Mouse (Mus musculus): ENCODE data around the gene Pecam1. TPM values are rescaled to one million over a fixed set of nuclear protein-coding genes. Genes with fewer than 3 reads are reported as not detected.

The Pecam1 gene
- polyA plus RNA-seq, 1 experiment from 2014 or later, result 20.2 TPM

DNA sequence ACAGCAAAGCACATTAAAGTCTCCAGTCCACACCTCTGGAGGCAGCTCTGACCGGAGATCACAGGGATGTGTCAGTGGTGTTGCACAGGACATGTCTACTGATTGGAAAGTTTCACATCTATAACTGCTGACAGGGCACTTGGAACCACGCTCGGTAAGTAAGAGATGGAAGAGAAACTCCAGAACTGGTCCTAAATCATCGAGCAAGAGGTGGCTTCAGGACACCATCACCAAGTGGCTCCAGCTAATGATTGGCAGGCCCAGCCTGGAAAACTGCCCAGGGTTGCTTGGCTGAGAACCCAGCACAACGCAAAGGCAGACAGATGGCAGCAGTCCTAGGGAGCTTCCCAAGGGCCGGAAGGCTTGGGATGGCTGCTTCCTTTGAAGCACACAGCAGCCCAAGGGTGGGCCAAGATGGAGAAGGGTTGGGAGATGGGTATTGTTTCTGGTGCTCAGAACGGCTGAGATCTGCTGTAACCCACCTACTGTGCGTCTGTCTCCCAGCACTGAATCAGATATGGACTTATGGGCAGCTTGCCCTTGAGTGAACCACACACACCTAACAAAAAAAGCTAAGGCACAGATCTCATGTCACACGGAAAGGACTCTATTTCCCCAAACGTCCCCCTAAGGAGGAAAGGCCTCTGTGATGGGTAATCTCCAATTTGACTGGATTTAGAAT is 72.4 kb downstream of the Pecam1 start:
- Histone ChIP-seq H3K9ac (ENCODE audit: low read length) (no peak overlapping the region), H3K27me3 (ENCODE audit: control insufficient read depth, insufficient read depth, low read length) (no peaks in the 10 kb centered on the region), H3K4me2 (replicated peaks; ENCODE audit: low read depth) (0 out of 2 replicates have a peak overlapping the region, but pooled peaks have one; percentile 5), H3K4me1 (replicated peaks; ENCODE audit: control insufficient read depth, insufficient read depth) (peaks cover 6% of the 10 kb centered on the region; the same call in 1 of the 2 replicates), H3K36me3 (ENCODE audit: control insufficient read depth, insufficient read depth, low read length) (no peaks in the 10 kb centered on the region), H3K4me3 (ENCODE audit: low read depth, low read length) (no peak overlapping the region), H3K9me3 (ENCODE audit: control insufficient read depth, low read length) (no peaks in the 10 kb centered on the region), H3K27ac (replicated peaks) (0 out of 2 replicates have a peak overlapping the region, but pooled peaks have one; percentile 13)
- TF ChIP-seq CTCF (IDR thresholded peaks at IDR 0.05; ENCODE audit: low read depth) (peak; percentile 45), EP300 (optimal IDR thresholded peaks at IDR 0.05) (no peak)
- DNase-seq (ENCODE audit: low spot score) (no peak), ATAC-seq (ENCODE audit: low FRiP score, low TSS enrichment) (no peak)
- WGBS, result 54% methylated on average over 10 of the region's 10 CpGs

DNA sequence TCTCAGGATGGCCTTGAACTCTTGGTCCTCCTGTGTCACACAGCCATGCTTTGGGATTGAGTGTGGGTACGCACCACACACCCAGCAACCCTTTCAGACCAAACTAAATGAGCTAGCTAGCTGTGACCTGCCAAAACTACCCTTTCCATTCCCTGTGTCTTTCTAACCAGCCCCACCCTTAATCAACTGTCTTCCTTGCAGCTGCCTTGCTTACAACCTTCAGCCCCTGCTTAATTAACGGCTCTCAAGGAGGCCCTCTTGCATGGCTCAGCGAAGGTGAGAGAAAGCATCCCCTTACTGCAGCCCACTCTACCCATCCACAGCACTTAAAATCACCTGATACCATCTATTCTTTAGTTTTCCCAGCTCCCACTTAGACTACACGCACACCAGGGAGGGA is 73.1 kb downstream of the Pecam1 start:
- H3K9ac ChIP-seq (ENCODE audit: low read length), result no peak overlapping the region
- no peak for TF ChIP-seq CTCF (IDR thresholded peaks at IDR 0.05; ENCODE audit: low read depth)
- TF ChIP-seq EP300 (optimal IDR thresholded peaks at IDR 0.05), result no peak
- no peak overlapping the region for H3K27ac ChIP-seq (replicated peaks)
- no peaks in the 10 kb centered on the region for H3K27me3 ChIP-seq (ENCODE audit: control insufficient read depth, insufficient read depth, low read length)
- no peak for ATAC-seq (ENCODE audit: low FRiP score, low TSS enrichment)
- no peak overlapping the region for H3K4me3 ChIP-seq (ENCODE audit: low read depth, low read length)
- H3K4me2 ChIP-seq (replicated peaks; ENCODE audit: low read depth), result no peak overlapping the region
- 74% methylated on average over 4 of the region's 4 CpGs for WGBS
- DNase-seq (ENCODE audit: low spot score), result no peak
- peaks cover 6% of the 10 kb centered on the region; the same call in 1 of the 2 replicates for H3K4me1 ChIP-seq (replicated peaks; ENCODE audit: control insufficient read depth, insufficient read depth)
- no peaks in the 10 kb centered on the region for H3K36me3 ChIP-seq (ENCODE audit: control insufficient read depth, insufficient read depth, low read length)
- H3K9me3 ChIP-seq (ENCODE audit: control insufficient read depth, low read length), result no peaks in the 10 kb centered on the region

DNA sequence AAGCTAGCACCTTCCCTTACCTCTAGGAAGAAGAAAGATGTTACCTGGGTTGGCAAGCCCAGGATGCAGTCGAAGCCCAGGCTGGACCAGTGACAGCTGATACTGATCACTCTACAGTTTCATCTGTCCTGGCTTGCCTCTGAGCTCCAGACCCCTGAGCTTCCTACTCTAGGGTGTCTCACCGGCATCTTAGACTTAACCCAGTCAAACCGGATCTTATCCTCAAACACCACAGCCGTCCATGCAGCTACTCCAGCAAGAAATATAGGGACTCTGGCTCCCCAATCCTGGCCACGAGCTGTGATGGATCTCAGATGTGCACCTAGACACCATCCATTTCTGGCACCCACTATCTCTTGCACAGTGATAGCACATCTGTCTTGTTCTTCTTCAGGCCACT is 74.6 kb downstream of the Pecam1 start:
- no peak overlapping the region for H3K4me2 ChIP-seq (replicated peaks; ENCODE audit: low read depth)
- TF ChIP-seq EP300 (optimal IDR thresholded peaks at IDR 0.05) (no peak), CTCF (IDR thresholded peaks at IDR 0.05; ENCODE audit: low read depth) (no peak)
- no peaks in the 10 kb centered on the region for H3K36me3 ChIP-seq (ENCODE audit: control insufficient read depth, insufficient read depth, low read length)
- H3K4me1 ChIP-seq (replicated peaks; ENCODE audit: control insufficient read depth, insufficient read depth), result peaks cover 6% of the 10 kb centered on the region; the same call in 1 of the 2 replicates
- peak overlapping the region; percentile 89 for H3K27ac ChIP-seq (replicated peaks)
- H3K27me3 ChIP-seq (ENCODE audit: control insufficient read depth, insufficient read depth, low read length), result no peaks in the 10 kb centered on the region
- no peak overlapping the region for H3K4me3 ChIP-seq (ENCODE audit: low read depth, low read length)
- H3K9me3 ChIP-seq (ENCODE audit: control insufficient read depth, low read length), result no peaks in the 10 kb centered on the region
- DNase-seq (ENCODE audit: low spot score), result no peak
- WGBS, result 71% methylated on average over 5 of the region's 5 CpGs
- H3K9ac ChIP-seq (ENCODE audit: low read length), result no peak overlapping the region
- no peak for ATAC-seq (ENCODE audit: low FRiP score, low TSS enrichment)

DNA sequence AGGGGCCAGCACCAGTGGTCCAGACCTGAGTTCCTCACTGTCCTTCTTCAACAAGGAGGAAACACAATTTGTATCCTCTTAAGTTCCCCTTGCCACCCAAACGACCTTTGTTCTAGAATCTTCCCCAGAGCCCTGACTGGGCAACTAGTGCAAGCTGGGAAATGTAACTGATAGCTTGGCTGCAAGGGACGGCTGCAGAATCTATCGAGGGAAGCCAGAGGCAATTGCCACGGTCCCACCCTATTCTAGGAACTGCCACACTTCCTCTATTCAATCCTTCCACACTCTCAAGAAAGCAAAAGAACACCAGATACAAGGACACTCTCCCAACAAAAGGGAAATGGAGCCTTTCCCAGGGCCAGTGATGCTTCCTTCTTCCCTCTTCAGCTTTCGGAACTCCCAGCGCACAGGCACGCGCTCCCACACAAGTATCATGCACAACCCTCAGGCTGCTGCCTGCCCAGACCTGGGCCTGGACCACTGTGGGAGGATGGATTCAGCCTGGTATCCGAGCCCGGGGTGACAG is 75.2 kb downstream of the Pecam1 start:
- Histone ChIP-seq H3K4me1 (replicated peaks; ENCODE audit: control insufficient read depth, insufficient read depth) (peaks cover 6% of the 10 kb centered on the region; the same call in 1 of the 2 replicates), H3K4me3 (ENCODE audit: low read depth, low read length) (no peak overlapping the region), H3K27ac (replicated peaks) (peak overlapping the region; percentile 89), H3K9ac (ENCODE audit: low read length) (no peak overlapping the region), H3K9me3 (ENCODE audit: control insufficient read depth, low read length) (no peaks in the 10 kb centered on the region), H3K27me3 (ENCODE audit: control insufficient read depth, insufficient read depth, low read length) (no peaks in the 10 kb centered on the region), H3K36me3 (ENCODE audit: control insufficient read depth, insufficient read depth, low read length) (no peaks in the 10 kb centered on the region), H3K4me2 (replicated peaks; ENCODE audit: low read depth) (peak overlapping the region; percentile 44)
- no peak for TF ChIP-seq EP300 (optimal IDR thresholded peaks at IDR 0.05)
- no peak for TF ChIP-seq CTCF (IDR thresholded peaks at IDR 0.05; ENCODE audit: low read depth)
- ATAC-seq (ENCODE audit: low FRiP score, low TSS enrichment) (peak; percentile 14; the same call in 1 of the 2 replicates), DNase-seq (ENCODE audit: low spot score) (no peak)
- WGBS, result 48% methylated on average over 10 of the region's 10 CpGs

DNA sequence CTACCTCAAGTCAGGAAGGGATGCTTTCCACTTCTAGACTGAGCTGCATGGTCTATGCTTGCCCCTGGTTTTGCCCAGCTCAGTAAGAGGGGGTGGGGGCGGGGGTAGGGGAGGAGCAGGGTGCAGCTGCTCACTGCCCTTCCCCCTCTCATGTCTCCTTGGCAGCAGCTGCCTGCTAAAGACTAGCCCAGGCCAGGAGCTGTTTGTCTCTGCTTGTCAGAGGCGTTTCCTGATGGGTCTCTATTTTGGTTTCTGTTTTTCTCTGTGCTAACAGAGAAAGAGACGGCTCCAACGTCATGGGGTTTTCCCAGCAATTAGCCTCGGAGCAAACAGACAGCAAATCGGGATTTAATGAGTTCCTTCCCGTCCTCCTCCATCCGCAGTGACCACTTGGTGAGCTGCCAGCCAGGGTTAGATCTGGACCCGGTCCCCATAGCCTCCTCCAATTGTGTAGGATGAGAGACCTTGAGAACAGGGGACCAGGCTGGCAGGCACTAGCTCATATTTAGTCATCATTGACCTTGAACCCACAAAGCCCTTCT is 75.7 kb downstream of the Pecam1 start:
- peak overlapping the region; percentile 45 for H3K9ac ChIP-seq (ENCODE audit: low read length)
- TF ChIP-seq CTCF (IDR thresholded peaks at IDR 0.05; ENCODE audit: low read depth), result no peak
- no peak for TF ChIP-seq EP300 (optimal IDR thresholded peaks at IDR 0.05)
- peaks cover 6% of the 10 kb centered on the region; the same call in 1 of the 2 replicates for H3K4me1 ChIP-seq (replicated peaks; ENCODE audit: control insufficient read depth, insufficient read depth)
- H3K36me3 ChIP-seq (ENCODE audit: control insufficient read depth, insufficient read depth, low read length), result no peaks in the 10 kb centered on the region
- ATAC-seq (ENCODE audit: low FRiP score, low TSS enrichment) (peak; percentile 68), DNase-seq (ENCODE audit: low spot score) (peak; percentile 55)
- peak overlapping the region; percentile 89 for H3K27ac ChIP-seq (replicated peaks)
- no peaks in the 10 kb centered on the region for H3K9me3 ChIP-seq (ENCODE audit: control insufficient read depth, low read length)
- H3K27me3 ChIP-seq (ENCODE audit: control insufficient read depth, insufficient read depth, low read length), result no peaks in the 10 kb centered on the region
- no peak overlapping the region for H3K4me3 ChIP-seq (ENCODE audit: low read depth, low read length)
- peak overlapping the region; percentile 44 for H3K4me2 ChIP-seq (replicated peaks; ENCODE audit: low read depth)
- 2% methylated on average over 9 of the region's 9 CpGs for WGBS
